Mouse (Mus musculus): Measurements from ENCODE around the gene Gm6482.
"Not testable (repeated sequence)": the region's sequence is repeated elsewhere in the genome, so short reads cannot be mapped to it uniquely, and the experiment has no call there.

Gm6482 gene

DNA sequence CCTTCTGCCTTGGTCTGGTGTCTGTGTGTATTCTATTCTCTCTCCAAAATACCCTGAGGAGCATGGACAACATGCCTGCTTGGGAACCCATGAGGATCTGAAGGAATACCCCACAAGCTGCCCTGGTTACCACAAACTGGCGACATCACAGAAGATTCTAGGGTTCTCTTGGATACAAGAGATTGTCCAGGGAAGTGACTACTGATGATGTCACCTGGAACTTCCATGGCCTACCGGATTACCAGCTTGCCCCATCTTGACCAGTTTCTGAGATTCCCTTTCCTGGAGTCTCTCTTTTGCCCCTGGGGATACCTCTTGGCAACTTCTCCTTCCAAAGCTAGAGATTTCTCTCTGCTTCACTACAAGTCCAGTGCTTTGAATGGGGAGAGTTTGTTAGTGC is at the start of gene Gm6482:
Gene Gm6482, minus strand, starts transcription at position 101 of the 400 bp plus-strand sequence.
- not testable (repeated sequence) for DNase-seq (ENCODE audit: low spot score)

DNA sequence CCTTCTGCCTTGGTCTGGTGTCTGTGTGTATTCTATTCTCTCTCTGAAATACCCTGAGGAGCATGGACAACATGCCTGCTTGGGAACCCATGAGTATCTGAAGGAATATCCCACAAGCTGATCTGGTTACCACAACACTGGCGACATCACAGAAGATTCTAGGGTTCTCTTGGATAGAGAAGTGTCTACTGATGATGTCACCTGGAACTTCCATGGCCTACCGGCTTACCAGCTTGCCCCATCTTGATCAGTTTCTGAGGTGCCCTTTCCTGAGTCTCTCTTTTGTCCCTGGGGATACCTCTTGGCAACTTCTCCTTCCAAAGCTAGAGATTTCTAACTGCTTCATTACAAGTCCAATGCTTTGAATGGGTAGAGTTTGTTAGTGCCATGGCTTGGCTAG is 45.3 kb upstream of the Gm6482 start, which contains the start of gene Gm7954:
Gene Gm7954, minus strand, starts transcription at position 101 of the 400 bp plus-strand sequence.
- not testable (repeated sequence) for DNase-seq (ENCODE audit: low spot score)

DNA sequence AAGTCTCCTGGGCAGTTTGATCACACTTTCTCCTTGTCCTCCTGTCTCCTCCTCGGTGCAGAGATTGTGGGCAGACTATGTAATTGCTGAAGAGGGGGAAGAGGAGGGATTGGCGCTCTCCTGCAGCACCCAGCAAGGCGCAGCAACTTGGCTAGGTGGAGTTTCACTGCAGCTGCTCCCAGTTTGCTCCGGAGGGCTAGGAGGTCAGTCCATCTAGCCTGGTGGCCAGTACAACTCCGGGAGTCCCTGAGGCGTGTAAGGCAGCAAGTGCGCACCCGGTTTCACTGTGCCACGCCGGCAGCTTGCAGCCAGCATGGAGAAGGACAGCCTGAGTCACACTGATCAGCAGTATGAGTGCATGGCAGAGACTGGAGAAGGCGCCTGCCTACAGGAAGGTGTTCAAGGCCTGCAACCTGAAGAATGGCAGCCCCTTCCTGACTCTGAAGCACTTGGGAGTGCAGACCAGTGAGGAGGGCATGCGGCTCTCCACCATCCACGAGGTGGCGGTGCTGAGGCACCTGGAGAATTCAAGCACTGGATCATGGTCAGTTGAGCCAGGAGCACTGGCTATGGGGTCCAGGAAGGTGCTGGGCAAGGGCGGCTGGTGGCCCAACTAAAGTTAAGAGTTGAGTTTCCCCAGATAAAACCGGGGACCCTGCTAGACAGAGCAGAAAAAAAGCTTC is 17.5 kb upstream of the Gm6482 start:
- not testable (repeated sequence) for DNase-seq (ENCODE audit: low spot score)

DNA sequence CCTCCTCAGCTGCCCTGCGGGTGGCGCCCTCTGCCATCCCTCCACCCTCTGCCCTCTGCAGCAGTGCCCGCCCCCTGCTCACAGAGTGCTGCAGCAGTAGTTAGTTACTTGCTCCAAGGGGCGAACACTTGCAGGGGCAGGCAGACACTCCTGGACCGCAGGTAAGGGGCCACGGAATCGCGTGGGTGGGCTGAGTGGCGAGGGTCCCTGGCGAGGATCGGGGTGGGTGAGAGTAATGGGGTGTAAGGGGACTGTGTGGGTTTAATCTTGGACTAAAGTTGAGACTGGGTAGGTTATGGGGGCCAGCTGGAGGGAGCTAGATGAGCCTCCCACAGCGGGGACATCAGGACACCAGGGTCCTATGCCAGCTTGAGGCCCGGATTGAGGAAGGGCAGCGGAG is 16.6 kb upstream of the Gm6482 start:
- not testable (repeated sequence) for DNase-seq (ENCODE audit: low spot score)

DNA sequence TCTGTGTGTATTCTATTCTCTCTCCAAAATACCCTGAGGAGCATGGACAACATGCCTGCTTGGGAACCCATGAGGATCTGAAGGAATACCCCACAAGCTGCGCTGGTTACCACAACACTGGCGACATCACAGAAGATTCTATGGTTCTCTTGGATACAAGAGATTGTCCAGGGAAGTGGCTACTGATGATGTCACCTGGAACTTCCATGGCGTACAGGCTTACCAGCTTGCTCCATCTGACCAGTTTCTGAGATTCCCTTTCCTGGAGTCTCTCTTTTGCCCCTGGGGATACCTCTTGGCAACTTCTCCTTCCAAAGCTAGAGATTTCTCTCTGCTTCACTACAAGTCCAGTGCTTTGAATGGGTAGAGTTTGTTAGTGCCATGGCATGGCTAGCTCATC is 21.8 kb downstream of the Gm6482 start, which contains the start of gene Gm7945:
Gene Gm7945, minus strand, starts transcription at position 101 of the 400 bp plus-strand sequence.
- DNase-seq (ENCODE audit: low spot score): not testable (repeated sequence)
